Mouse (Mus musculus) limb, embryonic 12.5 days (tissue): ENCODE results near the gene Smyd4. TPM values are rescaled to one million over a fixed set of nuclear protein-coding genes. Genes with fewer than 3 reads are reported as not detected.
"Not testable (repeated sequence)": the region's sequence is repeated elsewhere in the genome, so short reads cannot be mapped to it uniquely, and the experiment has no call there.

ENCODE experiments used
- ATAC-seq: fragments of 200-750 bp; cut with Nextera tagmentation; 2 replicates; pipeline ENCODE4 v1.8.0; 2017; ENCODE audit warnings: low read depth, moderate TSS enrichment; ENCODE audit not compliant: insufficient number of reproducible peaks, insufficient read depth, low FRiP score, low TSS enrichment
- H3K27ac ChIP-seq: fragments of 300-500 bp; sonication (generic); 2 replicates; pipeline ENCODE4 v1.5.1; 2016; ENCODE audit warnings: mild to moderate bottlenecking, moderate library complexity
- H3K27me3 ChIP-seq: fragments of 300-500 bp; sonication (generic); 2 replicates; pipeline ENCODE4 v1.6.1; 2016; ENCODE audit warnings: mild to moderate bottlenecking, moderate library complexity
- H3K36me3 ChIP-seq: fragments of 300-500 bp; sonication (generic); 2 replicates; pipeline ENCODE4 v1.6.1; 2016; ENCODE audit warnings: mild to moderate bottlenecking, moderate library complexity
- H3K4me1 ChIP-seq: fragments of 300-500 bp; sonication (generic); replicated peaks from 2 replicates; pipeline ENCODE4 v1.6.1; 2016
- H3K4me2 ChIP-seq: fragments of 300-500 bp; sonication (generic); 2 replicates; pipeline ENCODE4 v1.6.1; 2016; ENCODE audit warnings: mild to moderate bottlenecking, moderate library complexity
- H3K4me3 ChIP-seq: fragments of 300-500 bp; sonication (generic); replicated peaks from 2 replicates; pipeline ENCODE4 v1.5.1; 2016; ENCODE audit warnings: mild to moderate bottlenecking
- H3K9ac ChIP-seq: fragments of 300-500 bp; sonication (generic); replicated peaks from 2 replicates; pipeline ENCODE4 v1.6.1; 2016; ENCODE audit warnings: mild to moderate bottlenecking, moderate library complexity
- H3K9me3 ChIP-seq: fragments of 300-500 bp; sonication (generic); 2 replicates; pipeline ENCODE4 v1.6.1; 2016; ENCODE audit warnings: mild to moderate bottlenecking, moderate library complexity
- WGBS: fragments of 180-500 bp; shearing (Covaris S2); methylation state at CpG from one replicate; pipeline ENCODE4 v1.1.7; 2016; 5-methylcytosine and 5-hydroxymethylcytosine counted together
- polyA plus RNA-seq: library from polyadenylated mRNA; unstranded; fragments of >200 nt; fragmentation: Nextera tagmentation; extraction: Ambion mirVana; gene quantifications from 2 replicates; pipeline ENCODE4 v1.2.1, GENCODE M21; 2016

Gene Smyd4
- polyA plus RNA-seq, 1 experiment from 2014 or later, result 22.7 TPM

DNA sequence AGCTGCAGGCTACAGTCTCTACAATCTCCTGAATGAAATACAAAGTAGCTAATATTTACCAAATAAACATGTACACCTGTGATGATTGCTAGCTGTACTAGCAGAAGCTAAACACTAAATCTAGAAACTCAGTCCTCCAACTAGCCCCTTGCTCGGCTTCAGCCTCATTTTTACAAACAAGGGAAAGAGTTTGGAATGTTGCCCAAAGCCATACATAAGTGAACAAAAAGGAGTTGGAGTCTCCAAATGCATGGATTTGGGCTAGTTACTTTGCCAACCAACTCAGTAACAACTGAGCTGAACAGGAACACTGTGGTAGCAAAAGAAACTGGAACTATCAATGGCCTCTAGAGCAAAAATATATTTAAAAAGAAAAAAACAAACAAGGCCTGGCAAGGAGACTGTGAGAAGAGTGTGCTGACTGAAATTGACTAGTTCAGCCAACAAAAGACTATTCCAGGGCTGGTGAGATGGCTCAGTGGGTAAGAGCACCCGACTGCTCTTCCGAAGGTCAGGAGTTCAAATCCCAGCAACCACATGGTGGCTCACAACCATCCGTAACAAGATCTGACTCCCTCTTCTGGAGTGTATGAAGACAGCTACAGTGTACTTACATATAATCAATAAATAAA, 1.6 kb upstream of the Smyd4 start:
- peak overlapping the region; percentile 70 for H3K4me3 ChIP-seq
- H3K36me3 ChIP-seq, result peaks cover 7% of the 10 kb centered on the region; the same call in 1 of the 2 replicates
- no peaks in the 10 kb centered on the region for H3K27me3 ChIP-seq
- WGBS, result 67% methylated on average over 4 of the region's 4 CpGs
- H3K27ac ChIP-seq, result no peak overlapping the region
- H3K4me1 ChIP-seq, result peaks cover 18% of the 10 kb centered on the region
- H3K9me3 ChIP-seq, result no peaks in the 10 kb centered on the region
- ATAC-seq, result no peak
- peak overlapping the region; percentile 83 for H3K4me2 ChIP-seq
- no peak overlapping the region for H3K9ac ChIP-seq

DNA sequence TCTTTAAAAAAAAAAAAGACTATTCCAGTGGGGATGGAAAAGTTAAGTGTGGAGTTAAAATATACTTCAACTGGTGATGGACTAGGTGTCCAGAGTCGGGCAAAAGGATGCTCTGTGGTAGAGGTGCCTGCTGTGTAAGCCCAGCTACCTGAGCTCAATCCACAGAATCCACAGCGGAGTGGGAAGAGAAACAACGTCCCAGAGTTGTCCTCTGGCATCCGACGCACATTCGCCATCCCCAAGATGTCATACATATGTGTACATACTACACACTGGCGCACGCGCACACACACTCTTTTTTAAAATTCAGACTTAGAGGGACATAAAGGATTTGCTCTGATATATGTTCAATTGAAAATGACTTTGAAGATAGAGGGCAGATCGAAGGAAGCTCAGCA, 1.0 kb upstream of the Smyd4 start:
- no peaks in the 10 kb centered on the region for H3K9me3 ChIP-seq
- 42% methylated on average over 10 of the region's 10 CpGs for WGBS
- peak overlapping the region; percentile 83 for H3K4me2 ChIP-seq
- no peaks in the 10 kb centered on the region for H3K27me3 ChIP-seq
- H3K4me1 ChIP-seq, result peaks cover 18% of the 10 kb centered on the region
- peaks cover 4% of the 10 kb centered on the region for H3K36me3 ChIP-seq
- H3K27ac ChIP-seq, result no peak overlapping the region
- peak overlapping the region; percentile 70 for H3K4me3 ChIP-seq
- ATAC-seq, result no peak
- peak overlapping the region; percentile 79 for H3K9ac ChIP-seq

DNA sequence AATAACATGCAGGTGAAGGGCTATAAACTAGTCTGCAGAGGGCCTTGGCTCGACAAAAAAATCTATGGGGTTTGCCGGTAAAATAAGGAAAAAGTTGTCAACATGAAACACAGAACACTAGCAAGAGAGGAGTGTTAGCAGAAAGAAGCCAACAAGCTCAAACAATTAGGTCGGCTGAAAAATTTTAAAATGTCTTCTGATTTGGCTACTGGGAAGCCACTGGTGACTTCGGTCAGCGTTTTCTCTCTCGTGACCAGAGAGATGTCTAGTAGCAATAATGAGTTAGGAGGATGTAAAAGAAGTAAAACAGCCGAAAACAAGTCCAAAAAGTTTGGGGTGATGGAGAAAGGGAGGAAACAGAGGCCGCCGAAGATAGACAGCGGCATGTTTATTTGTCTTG, 637 bp upstream of the Smyd4 start:
- WGBS, result 1% methylated on average over 10 of the region's 10 CpGs
- Histone ChIP-seq H3K9ac (peak overlapping the region; percentile 79), H3K27ac (peak overlapping the region; percentile 69; the same call in 1 of the 2 replicates), H3K27me3 (no peaks in the 10 kb centered on the region), H3K9me3 (no peaks in the 10 kb centered on the region), H3K4me2 (peak overlapping the region; percentile 83), H3K4me1 (peaks cover 18% of the 10 kb centered on the region), H3K4me3 (peak overlapping the region; percentile 70), H3K36me3 (peaks cover 8% of the 10 kb centered on the region)
- no peak for ATAC-seq

DNA sequence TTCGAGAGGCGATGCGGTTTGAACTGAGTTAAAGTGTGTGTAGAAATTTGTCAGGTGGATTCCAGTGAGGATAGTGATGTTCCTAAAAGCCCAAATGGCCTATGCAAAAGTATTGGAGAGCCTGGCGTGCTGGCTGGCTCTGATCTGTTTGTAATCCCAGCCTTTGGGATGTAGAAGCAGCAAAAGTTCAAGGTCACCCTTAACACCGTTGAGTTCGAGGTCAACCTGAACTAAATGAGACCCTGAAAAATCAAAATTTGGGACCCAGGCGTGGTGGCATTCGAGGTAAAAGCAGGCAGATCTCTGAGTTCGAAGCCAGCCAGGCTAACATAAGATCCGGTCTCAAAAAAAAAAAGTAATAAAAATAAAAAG, 643 bp downstream of the Smyd4 start:
- Histone ChIP-seq H3K27me3 (no peaks in the 10 kb centered on the region), H3K36me3 (peaks cover 9% of the 10 kb centered on the region; the same call in 1 of the 2 replicates), H3K9ac (peak overlapping the region; percentile 74), H3K27ac (peak overlapping the region; percentile 75; the same call in 1 of the 2 replicates), H3K4me1 (peaks cover 18% of the 10 kb centered on the region), H3K9me3 (no peaks in the 10 kb centered on the region), H3K4me2 (peak overlapping the region; percentile 83), H3K4me3 (peak overlapping the region; percentile 70)
- 42% methylated on average over 10 of the region's 10 CpGs for WGBS
- no peak for ATAC-seq

DNA sequence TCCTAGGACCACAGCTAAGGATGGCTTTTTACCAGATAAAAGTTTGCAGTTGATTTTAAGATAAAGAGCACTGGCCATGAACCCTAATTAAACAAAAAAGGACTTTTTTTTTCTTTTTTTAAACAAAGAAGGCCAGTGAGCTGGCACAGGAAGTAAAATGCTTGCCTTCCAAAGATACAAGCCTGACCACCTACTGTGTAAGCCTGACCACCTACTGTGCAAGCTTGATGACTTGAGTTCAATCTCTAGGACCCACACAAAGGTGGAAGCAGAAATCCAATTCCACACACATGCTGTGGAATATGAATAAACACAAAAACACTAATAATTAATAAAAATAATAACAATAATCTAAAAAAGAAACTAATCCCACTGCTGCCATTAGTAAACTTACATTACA, 3.0 kb downstream of the Smyd4 start:
- H3K27me3 ChIP-seq, result no peaks in the 10 kb centered on the region
- H3K4me3 ChIP-seq, result no peak overlapping the region
- peaks cover 17% of the 10 kb centered on the region for H3K4me1 ChIP-seq
- no peak overlapping the region for H3K4me2 ChIP-seq
- H3K9me3 ChIP-seq, result no peaks in the 10 kb centered on the region
- ATAC-seq, result no peak
- H3K9ac ChIP-seq, result no peak overlapping the region
- peaks cover 20% of the 10 kb centered on the region for H3K36me3 ChIP-seq
- H3K27ac ChIP-seq, result no peak overlapping the region

DNA sequence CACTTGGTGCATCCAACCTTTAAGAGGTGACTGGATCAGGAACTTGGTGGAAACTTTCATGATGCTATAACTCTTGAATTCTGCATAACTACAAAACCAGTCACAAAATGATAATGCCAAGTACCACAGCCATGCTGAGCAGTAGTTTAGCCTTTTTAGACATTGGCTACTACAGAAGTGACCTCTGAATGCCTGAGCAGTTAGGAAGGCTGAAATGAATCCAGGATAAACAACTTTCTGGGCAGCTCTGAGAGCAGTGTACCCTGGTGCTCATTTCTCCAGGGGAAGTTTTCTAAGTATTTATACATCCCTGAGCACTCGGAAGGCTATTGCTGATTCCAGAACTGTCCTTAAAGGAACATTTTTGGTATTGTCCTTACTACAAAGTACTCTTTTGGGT, 7.2 kb downstream of the Smyd4 start:
- Histone ChIP-seq H3K36me3 (peaks cover 25% of the 10 kb centered on the region), H3K4me2 (no peak overlapping the region), H3K27me3 (no peaks in the 10 kb centered on the region), H3K9ac (no peak overlapping the region), H3K27ac (no peak overlapping the region), H3K4me3 (no peak overlapping the region), H3K4me1 (no peaks in the 10 kb centered on the region), H3K9me3 (no peaks in the 10 kb centered on the region)
- no peak for ATAC-seq
- WGBS, result 95% methylated on average over 1 of the region's 1 CpGs

DNA sequence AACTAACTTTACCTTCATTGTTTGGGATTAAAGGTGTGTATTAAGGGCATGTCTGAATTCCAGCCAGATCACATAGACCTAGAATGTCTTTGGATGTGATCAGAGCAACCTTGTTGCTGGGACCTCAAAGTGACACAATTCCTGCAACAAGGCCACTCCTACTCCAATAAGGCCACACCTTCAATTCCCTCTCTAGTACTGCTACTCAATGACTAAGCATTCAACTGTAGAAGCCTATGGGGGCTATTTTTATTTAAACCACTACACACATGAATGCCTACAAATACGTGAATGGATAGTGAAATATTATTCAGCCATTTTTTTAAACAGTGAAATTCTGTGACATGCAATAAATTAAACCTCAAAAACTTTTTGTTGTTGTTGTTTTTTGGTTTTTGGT, 28.9 kb downstream of the Smyd4 start:
- H3K27ac ChIP-seq, result no peak overlapping the region
- no peak overlapping the region for H3K4me2 ChIP-seq
- no peak overlapping the region for H3K9ac ChIP-seq
- no peak for ATAC-seq
- 86% methylated on average over 1 of the region's 1 CpGs for WGBS
- H3K9me3 ChIP-seq, result no peaks in the 10 kb centered on the region
- H3K4me1 ChIP-seq, result no peaks in the 10 kb centered on the region
- H3K27me3 ChIP-seq, result no peaks in the 10 kb centered on the region
- no peak overlapping the region for H3K4me3 ChIP-seq
- H3K36me3 ChIP-seq, result no peaks in the 10 kb centered on the region

DNA sequence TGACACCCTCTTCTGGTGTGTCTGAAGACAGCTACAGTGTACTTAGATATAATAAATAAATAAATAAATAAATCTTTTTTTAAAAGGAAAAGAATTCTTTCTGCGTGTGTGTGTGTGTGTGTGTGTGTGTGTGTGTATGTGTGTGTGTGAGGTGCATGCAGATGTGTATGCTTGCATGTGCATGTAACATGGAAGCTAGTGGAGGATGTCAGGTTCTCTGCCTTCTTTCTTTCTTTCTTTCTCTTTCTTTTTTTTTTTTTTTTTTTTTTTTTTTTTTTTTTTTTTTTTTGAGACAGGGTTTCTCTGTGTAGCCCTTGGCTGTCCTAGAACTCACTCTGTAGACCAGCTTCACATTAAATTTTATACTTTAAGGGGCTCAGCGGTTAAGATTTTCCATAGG, 30.6 kb downstream of the Smyd4 start:
- not testable (repeated sequence) for H3K27ac ChIP-seq, H3K27me3 ChIP-seq, H3K9ac ChIP-seq, H3K4me1 ChIP-seq, H3K4me3 ChIP-seq, H3K36me3 ChIP-seq, H3K4me2 ChIP-seq, ATAC-seq, H3K9me3 ChIP-seq
- WGBS, result 92% methylated on average over 2 of the region's 2 CpGs

DNA sequence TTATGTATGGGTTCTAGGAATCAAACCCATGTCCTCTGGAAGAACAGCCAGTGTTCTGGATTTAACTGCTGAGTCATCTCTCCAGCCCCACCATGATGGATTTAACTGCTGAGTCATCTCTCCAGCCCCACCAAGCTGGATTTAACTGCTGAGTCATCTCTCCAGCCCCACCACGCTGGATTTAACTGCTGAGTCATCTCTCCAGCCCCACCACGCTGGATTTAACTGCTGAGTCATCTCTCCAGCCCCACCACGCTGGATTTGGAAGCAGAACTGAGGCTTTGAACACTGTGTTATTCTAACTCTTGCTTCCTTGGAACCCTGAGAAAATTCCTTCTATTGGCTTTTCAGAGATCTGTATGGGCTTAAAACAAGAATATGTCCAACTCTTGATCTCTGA, 35.3 kb downstream of the Smyd4 start:
- H3K27me3 ChIP-seq, H3K4me2 ChIP-seq, H3K4me3 ChIP-seq, H3K9me3 ChIP-seq, ATAC-seq, H3K4me1 ChIP-seq, H3K9ac ChIP-seq, H3K27ac ChIP-seq: not testable (repeated sequence)
- 58% methylated on average over 3 of the region's 3 CpGs for WGBS
- peaks cover 18% of the 10 kb centered on the region; the same call in 1 of the 2 replicates for H3K36me3 ChIP-seq

DNA sequence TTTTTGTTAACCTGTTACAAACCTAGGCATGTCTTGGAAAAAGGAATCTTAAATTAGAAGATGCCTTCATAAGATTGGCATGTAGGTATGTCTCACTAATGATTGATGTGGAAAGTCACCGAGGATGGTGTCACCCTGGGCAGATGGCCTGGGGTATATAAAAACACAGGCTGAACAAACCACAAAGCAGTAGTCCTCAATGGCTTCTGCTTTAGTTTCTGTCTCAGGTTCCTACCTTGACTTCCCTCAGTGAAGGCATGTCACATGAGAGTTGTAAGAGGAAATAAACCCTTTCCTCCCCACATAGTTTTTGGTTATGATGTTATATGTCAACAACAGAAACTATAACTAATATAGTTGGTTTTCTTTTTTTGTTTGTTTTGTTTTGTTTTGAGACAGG, 47.4 kb downstream of the Smyd4 start:
- H3K36me3 ChIP-seq, result peaks cover 10% of the 10 kb centered on the region; the same call in 1 of the 2 replicates
- ATAC-seq, result no peak
- H3K9ac ChIP-seq, result no peak overlapping the region
- 88% methylated on average over 1 of the region's 1 CpGs for WGBS
- no peak overlapping the region for H3K4me3 ChIP-seq
- no peaks in the 10 kb centered on the region for H3K9me3 ChIP-seq
- no peaks in the 10 kb centered on the region for H3K4me1 ChIP-seq
- H3K27ac ChIP-seq, result no peak overlapping the region
- no peaks in the 10 kb centered on the region for H3K27me3 ChIP-seq
- no peak overlapping the region for H3K4me2 ChIP-seq

DNA sequence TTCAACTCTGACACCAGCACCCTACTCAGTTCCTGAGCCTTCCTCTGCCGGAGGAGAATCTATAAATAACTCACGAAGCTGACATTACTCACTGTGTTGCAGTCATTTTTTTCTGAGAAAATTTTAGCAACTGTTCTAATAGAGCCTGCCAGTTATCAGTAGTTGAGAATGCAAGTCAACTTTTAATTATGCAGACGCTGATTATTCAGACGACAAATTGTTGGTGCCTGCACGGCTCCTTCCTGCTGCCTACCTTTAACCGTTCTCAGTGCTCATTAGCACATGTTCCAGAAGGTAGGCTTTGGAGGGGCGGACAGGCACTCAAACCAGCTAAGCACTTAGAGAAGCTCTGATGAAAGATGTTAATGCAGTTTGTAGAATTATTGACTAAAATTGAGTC, 49.2 kb downstream of the Smyd4 start:
- Histone ChIP-seq H3K27me3 (no peaks in the 10 kb centered on the region), H3K27ac (no peak overlapping the region), H3K4me1 (no peaks in the 10 kb centered on the region), H3K4me2 (no peak overlapping the region), H3K36me3 (peaks cover 9% of the 10 kb centered on the region; the same call in 1 of the 2 replicates), H3K4me3 (no peak overlapping the region), H3K9me3 (no peaks in the 10 kb centered on the region), H3K9ac (no peak overlapping the region)
- no peak for ATAC-seq
- WGBS, result 77% methylated on average over 7 of the region's 7 CpGs

DNA sequence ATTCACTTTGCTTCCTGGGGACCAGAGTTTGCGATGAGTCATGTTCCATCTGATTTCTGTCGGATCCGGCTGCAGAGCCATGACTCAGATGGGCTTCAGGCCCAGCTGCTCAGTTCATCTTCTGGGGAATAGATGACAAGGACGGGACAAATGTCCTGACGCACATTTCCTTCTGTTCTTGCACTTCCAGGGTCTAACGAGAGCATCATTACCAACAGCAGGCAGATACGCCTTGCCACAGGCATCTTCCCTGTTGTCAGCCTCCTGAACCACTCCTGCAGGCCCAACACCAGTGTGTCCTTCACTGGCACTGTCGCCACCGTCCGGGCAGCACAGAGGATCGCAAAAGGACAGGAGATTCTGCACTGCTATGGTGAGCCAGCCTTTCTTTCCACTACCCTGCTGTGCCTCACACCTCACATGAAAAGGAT, 51.2 kb downstream of the Smyd4 start:
- 85% methylated on average over 11 of the region's 11 CpGs for WGBS

More for the DNA sequence above, 51.2 kb downstream of the Smyd4 start:
- no peaks in the 10 kb centered on the region for H3K27me3 ChIP-seq
- H3K4me1 ChIP-seq, result no peaks in the 10 kb centered on the region
- H3K36me3 ChIP-seq, result peaks cover 19% of the 10 kb centered on the region; the same call in 1 of the 2 replicates
- H3K4me2 ChIP-seq, result no peak overlapping the region
- H3K9me3 ChIP-seq, result no peaks in the 10 kb centered on the region
- no peak overlapping the region for H3K4me3 ChIP-seq
- no peak overlapping the region for H3K27ac ChIP-seq
- no peak overlapping the region for H3K9ac ChIP-seq
- ATAC-seq, result no peak
